Mouse (Mus musculus) embryonic facial prominence, embryonic 10.5 days (tissue): ENCODE data around the gene Slc17a7. TPM values are rescaled to one million over a fixed set of nuclear protein-coding genes. Genes with fewer than 3 reads are reported as not detected.

Experiments
- DNase-seq: peaks from one replicate; pipeline ENCODE4 v3.0.0-alpha.2; 2017; ENCODE audit warnings: low spot score
- H3K27ac ChIP-seq: fragments of 300-500 bp; sonication (generic); replicated peaks from 2 replicates; pipeline ENCODE4 v1.5.1; 2016; ENCODE audit warnings: mild to moderate bottlenecking
- H3K27me3 ChIP-seq: fragments of 300-500 bp; sonication (generic); replicated peaks from 2 replicates; pipeline ENCODE4 v1.6.1; 2016; ENCODE audit warnings: low read depth, mild to moderate bottlenecking; ENCODE audit not compliant: poor library complexity, severe bottlenecking
- H3K36me3 ChIP-seq: fragments of 300-500 bp; sonication (generic); replicated peaks from 2 replicates; pipeline ENCODE4 v1.6.1; 2016; ENCODE audit warnings: mild to moderate bottlenecking, moderate library complexity
- H3K4me1 ChIP-seq: fragments of 300-500 bp; sonication (generic); 2 replicates; pipeline ENCODE4 v1.6.1; 2016
- H3K4me3 ChIP-seq: fragments of 300-500 bp; sonication (generic); 2 replicates; pipeline ENCODE4 v1.5.1; 2016; ENCODE audit warnings: mild to moderate bottlenecking, moderate library complexity
- H3K9me3 ChIP-seq: fragments of 300-500 bp; sonication (generic); 2 replicates; pipeline ENCODE4 v1.6.1; 2016; ENCODE audit warnings: mild to moderate bottlenecking
- WGBS: fragments of 180-500 bp; shearing (Covaris S2); methylation state at CpG from one replicate; pipeline ENCODE4 v1.1.7; 2016; 5-methylcytosine and 5-hydroxymethylcytosine counted together
- polyA plus RNA-seq: library from polyadenylated mRNA; unstranded; fragments of >200 nt; fragmentation: Nextera tagmentation; extraction: Ambion mirVana; gene quantifications from 2 replicates; pipeline ENCODE4 v1.2.1, GENCODE M21; 2016

Slc17a7 gene
- polyA plus RNA-seq, 1 experiment from 2014 or later = 0.74 TPM

- H3K36me3 ChIP-seq = no peaks in the 10 kb centered on the region
- peak; percentile 99 for DNase-seq
- H3K27me3 ChIP-seq = peaks cover 41% of the 10 kb centered on the region
- H3K4me3 ChIP-seq = peak within 1 kb of the TSS; percentile 61
- no peaks in the 10 kb centered on the region for H3K9me3 ChIP-seq
- H3K4me1 ChIP-seq = peaks cover 8% of the 10 kb centered on the region
- WGBS = 9% methylated on average over 44 of the region's 44 CpGs
- H3K27ac ChIP-seq = peak within 1 kb of the TSS; percentile 87
Observed at GRCm38 (mm10) chr7:45204380-45205143, 40.8 kb downstream of the Slc17a7 start, which contains the start of gene Ccdc155. TSS of gene Ccdc155 (minus strand) at chr7:45204892.

- H3K4me1 ChIP-seq = peaks cover 16% of the 10 kb centered on the region
- H3K4me3 ChIP-seq = no peak overlapping the region
- H3K27ac ChIP-seq = no peak overlapping the region
- no peaks in the 10 kb centered on the region for H3K36me3 ChIP-seq
- 80% methylated on average over 6 of the region's 6 CpGs for WGBS
- H3K9me3 ChIP-seq = no peaks in the 10 kb centered on the region
- H3K27me3 ChIP-seq = peaks cover 52% of the 10 kb centered on the region
- no peak for DNase-seq
Observed at GRCm38 (mm10) chr7:45208260-45208659, 44.5 kb downstream of the Slc17a7 start.

- Histone ChIP-seq H3K4me1 (peaks cover 24% of the 10 kb centered on the region), H3K27ac (no peak overlapping the region), H3K36me3 (no peaks in the 10 kb centered on the region), H3K27me3 (peaks cover 54% of the 10 kb centered on the region), H3K9me3 (no peaks in the 10 kb centered on the region), H3K4me3 (no peak overlapping the region)
- 74% methylated on average over 10 of the region's 10 CpGs for WGBS
- no peak for DNase-seq
Observed at GRCm38 (mm10) chr7:45211070-45211469, 47.3 kb downstream of the Slc17a7 start.

- Histone ChIP-seq H3K9me3 (no peaks in the 10 kb centered on the region), H3K4me3 (peak within 1 kb of the TSS; percentile 41), H3K36me3 (peaks cover 1% of the 10 kb centered on the region; the same call in 1 of the 2 replicates), H3K27ac (no peak within 1 kb of the TSS), H3K4me1 (peaks cover 29% of the 10 kb centered on the region), H3K27me3 (peaks cover 54% of the 10 kb centered on the region)
- DNase-seq = no peak
- 6% methylated on average over 17 of the region's 17 CpGs for WGBS
Observed at GRCm38 (mm10) chr7:45211851-45212251, 48.1 kb downstream of the Slc17a7 start, which contains the start of gene Dkkl1. TSS of gene Dkkl1 (minus strand) at chr7:45212147.

GRCm38 (mm10) chr7:45212356-45212755 is 48.6 kb downstream of the Slc17a7 start:
- H3K4me1 ChIP-seq = peaks cover 34% of the 10 kb centered on the region
- WGBS = 70% methylated on average over 7 of the region's 7 CpGs

GRCm38 (mm10) chr7:45213708-45214107 is 50.0 kb downstream of the Slc17a7 start:
- no peaks in the 10 kb centered on the region for H3K9me3 ChIP-seq
- no peak for DNase-seq
- H3K27ac ChIP-seq = no peak overlapping the region
- peaks cover 53% of the 10 kb centered on the region for H3K27me3 ChIP-seq
- H3K36me3 ChIP-seq = peaks cover 20% of the 10 kb centered on the region
- peak overlapping the region; percentile 5; the same call in 1 of the 2 replicates for H3K4me3 ChIP-seq
- WGBS = 43% methylated on average over 5 of the region's 5 CpGs
- peaks cover 48% of the 10 kb centered on the region for H3K4me1 ChIP-seq

More at GRCm38 (mm10) chr7:45212356-45212755, 48.6 kb downstream of the Slc17a7 start:
- no peaks in the 10 kb centered on the region for H3K9me3 ChIP-seq
- H3K36me3 ChIP-seq = peaks cover 6% of the 10 kb centered on the region
- H3K27me3 ChIP-seq = peaks cover 54% of the 10 kb centered on the region
- H3K4me3 ChIP-seq = no peak overlapping the region
- H3K27ac ChIP-seq = no peak overlapping the region
- DNase-seq = no peak

GRCm38 (mm10) chr7:45215673-45216441 is 52.1 kb downstream of the Slc17a7 start, which contains the start of gene Tead2:
TSS of gene Tead2 (plus strand) at chr7:45215753.
- Histone ChIP-seq H3K9me3 (no peaks in the 10 kb centered on the region), H3K27ac (peak within 1 kb of the TSS; percentile 99), H3K27me3 (peaks cover 32% of the 10 kb centered on the region), H3K36me3 (peaks cover 41% of the 10 kb centered on the region), H3K4me3 (peak within 1 kb of the TSS; percentile 84), H3K4me1 (peaks cover 63% of the 10 kb centered on the region)
- peak; percentile 90 for DNase-seq
- under 1% methylated on average over 55 of the region's 55 CpGs for WGBS

GRCm38 (mm10) chr7:45216442-45217183 is 52.9 kb downstream of the Slc17a7 start:
- H3K9me3 ChIP-seq = no peaks in the 10 kb centered on the region
- peak overlapping the region; percentile 84 for H3K4me3 ChIP-seq
- WGBS = under 1% methylated on average over 13 of the region's 13 CpGs
- H3K27ac ChIP-seq = peak overlapping the region; percentile 99
- peaks cover 59% of the 10 kb centered on the region for H3K4me1 ChIP-seq
- H3K27me3 ChIP-seq = peaks cover 24% of the 10 kb centered on the region
- H3K36me3 ChIP-seq = peaks cover 49% of the 10 kb centered on the region
- DNase-seq = peak; percentile 96

GRCm38 (mm10) chr7:45221680-45222079 is 57.9 kb downstream of the Slc17a7 start:
- 89% methylated on average over 2 of the region's 2 CpGs for WGBS
- H3K4me3 ChIP-seq = no peak overlapping the region
- DNase-seq = no peak
- H3K4me1 ChIP-seq = peaks cover 36% of the 10 kb centered on the region
- H3K36me3 ChIP-seq = peaks cover 99% of the 10 kb centered on the region
- H3K27ac ChIP-seq = no peak overlapping the region
- no peaks in the 10 kb centered on the region for H3K27me3 ChIP-seq
- no peaks in the 10 kb centered on the region for H3K9me3 ChIP-seq

GRCm38 (mm10) chr7:45224826-45225225 is 61.1 kb downstream of the Slc17a7 start:
- Histone ChIP-seq H3K36me3 (peaks cover 100% of the 10 kb centered on the region), H3K27me3 (no peaks in the 10 kb centered on the region), H3K4me3 (no peak overlapping the region), H3K9me3 (no peaks in the 10 kb centered on the region), H3K27ac (no peak overlapping the region), H3K4me1 (0 out of 2 replicates have a peak, but pooled peaks cover 6% of the 10 kb centered on the region)
- 95% methylated on average over 7 of the region's 7 CpGs for WGBS
- DNase-seq = no peak
